Mouse (Mus musculus) G1E (cell line): ENCODE measurements around the gene Zfp777.

Source experiments
- CTCF ChIP-seq: IDR thresholded peaks from 2 replicates; pipeline ENCODE4 v1.5.1; 2012; ENCODE audit warnings: low read depth, low read length, inconsistent platforms, mixed read lengths
- GATA1 ChIP-seq: IDR thresholded peaks from 2 replicates; pipeline ENCODE4 v1.6.1; 2012; ENCODE audit warnings: borderline replicate concordance, low read length, inconsistent platforms, mixed read lengths
- GATA2 ChIP-seq: IDR thresholded peaks from 2 replicates; pipeline ENCODE4 v1.6.1; 2012; ENCODE audit warnings: low read depth, low read length, inconsistent platforms, borderline replicate concordance
- TAL1 ChIP-seq: conservative IDR thresholded peaks from 2 replicates; pipeline ENCODE4 v1.6.1; 2012; ENCODE audit warnings: low read depth, low read length, inconsistent platforms, mixed read lengths

- TF ChIP-seq GATA2 (no peak), CTCF (0 out of 2 replicates have a peak, but pooled peaks have one; percentile 7), TAL1 (no peak), GATA1 (no peak)
Measured at GRCm38 (mm10) chr6:47974599-47974998, 74.1 kb downstream of the Zfp777 start.
